ENCODE assay signal across 22 mouse cellular contexts in the genomic region with DNA sequence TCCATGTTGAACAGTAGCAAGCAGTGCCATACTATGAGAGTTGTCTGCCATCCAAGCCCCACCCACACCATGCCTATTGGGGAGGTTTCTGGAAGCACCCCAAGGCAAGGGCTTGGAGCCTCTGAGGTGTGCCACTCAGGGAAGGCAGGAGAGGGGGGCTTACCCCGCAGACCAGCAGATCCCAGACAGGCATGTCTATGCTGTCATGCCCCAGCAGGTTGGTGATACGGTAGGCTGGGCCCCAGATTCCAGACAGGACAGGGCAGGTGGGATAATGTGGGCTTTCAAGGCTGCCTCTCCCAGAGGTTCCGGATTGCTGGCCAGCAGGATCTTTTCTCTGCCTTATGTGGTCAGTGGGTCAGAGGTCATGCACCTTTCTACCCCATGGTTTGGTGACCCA.
DNase-seq lines count a peak whose midpoint lies in the region; ATAC-seq and TF ChIP-seq lines count a peak whose summit lies in the region.
"Had no signal": no experiment of that assay in that cellular context is flagged by ENCODE, and none has a peak within 500 bp of the region (broad histone marks: within the 10 kb centered on the region; RNA-seq: fewer than 3 reads in every experiment).

No protein-coding gene starts in this region.

- no peaks in the 10 kb centered on the region for H3K79me2 ChIP-seq in heart, adult 2 months (replicated peaks; ENCODE audit: control insufficient read depth, insufficient read depth, low read length)
- H3K79me2 ChIP-seq in liver, adult 2 months (ENCODE audit: control insufficient read depth, insufficient read depth, low read length): no peaks in the 10 kb centered on the region

- no peak for TF ChIP-seq EP300 in heart, adult 2 months (IDR thresholded peaks at IDR 0.05; ENCODE audit: insufficient read depth, low read depth, low read length)

- 0 out of 2 replicates have a peak overlapping the region, but pooled peaks have one; percentile 0 for H3K27ac ChIP-seq in heart, embryonic 15.5 days
- no peak overlapping the region for H3K27ac ChIP-seq in heart, adult 2 months
- H3K27ac ChIP-seq in liver, adult 2 months (replicated peaks; ENCODE audit: insufficient read depth, low read depth, low read length): no peak overlapping the region
- H3K27ac ChIP-seq in liver, embryonic 12.5 days: no peak overlapping the region
- H3K27ac ChIP-seq in limb, embryonic 13.5 days: peak overlapping the region; percentile 84; the same call in 1 of the 2 replicates
- no peak overlapping the region for H3K27ac ChIP-seq in neural tube, embryonic 15.5 days (replicated peaks)
- H3K27ac ChIP-seq: forebrain, embryonic 12.5 days; liver, embryonic 15.5 days; lung, embryonic 15.5 days; macrophage had no signal

- H3K4me1 ChIP-seq in heart, embryonic 15.5 days (replicated peaks): peaks cover 67% of the 10 kb centered on the region
- peaks cover 16% of the 10 kb centered on the region for H3K4me1 ChIP-seq in heart, adult 2 months (ENCODE audit: control insufficient read depth, insufficient read depth, low read length)
- H3K4me1 ChIP-seq in liver, adult 2 months (ENCODE audit: control insufficient read depth, insufficient read depth, low read length): no peaks in the 10 kb centered on the region
- H3K4me1 ChIP-seq in liver, embryonic 12.5 days: 0 out of 2 replicates have a peak, but pooled peaks cover 6% of the 10 kb centered on the region
- peaks cover 79% of the 10 kb centered on the region for H3K4me1 ChIP-seq in limb, embryonic 13.5 days
- peaks cover 12% of the 10 kb centered on the region for H3K4me1 ChIP-seq in neural tube, embryonic 15.5 days
- H3K4me1 ChIP-seq: liver, embryonic 15.5 days had no signal

- TF ChIP-seq POLR2A in heart, adult 2 months (IDR thresholded peaks at IDR 0.05; ENCODE audit: insufficient read depth, low read depth, low read length): no peak
- TF ChIP-seq POLR2A in liver, adult 2 months (IDR thresholded peaks at IDR 0.05; ENCODE audit: extremely low read depth, insufficient read depth, low read length): no peak

- H3K4me3 ChIP-seq in heart, embryonic 15.5 days: no peak overlapping the region
- H3K4me3 ChIP-seq in heart, adult 2 months: no peak overlapping the region
- no peak overlapping the region for H3K4me3 ChIP-seq in liver, adult 2 months (ENCODE audit: insufficient read depth, low read depth, low read length)
- no peak overlapping the region for H3K4me3 ChIP-seq in liver, embryonic 12.5 days
- H3K4me3 ChIP-seq in limb, embryonic 13.5 days: no peak overlapping the region
- no peak overlapping the region for H3K4me3 ChIP-seq in neural tube, embryonic 15.5 days (replicated peaks)
- H3K4me3 ChIP-seq: erythroblast, embryonic 14.5 days; forebrain, embryonic 12.5 days; heart, embryonic 12.5 days; hindbrain, embryonic 12.5 days; liver, embryonic 15.5 days; lung, embryonic 15.5 days had no signal

- intact Hi-C loops in heart, adult 2 months (cut with DNase I): no loop called here
- intact Hi-C loops in left cerebral cortex, postnatal 36 days (cut with DNase I): no loop called here

- TF ChIP-seq CTCF in heart, adult 2 months (IDR thresholded peaks at IDR 0.05): no peak
- no peak for TF ChIP-seq CTCF in liver, adult 2 months (IDR thresholded peaks at IDR 0.05; ENCODE audit: low read depth, low read length)

- no peak for DNase-seq in heart, adult 2 months
- DNase-seq in liver, adult 2 months (ENCODE audit: extremely low read depth, low read depth, low spot score): peak; percentile 13
- no peak for DNase-seq in left cerebral cortex, postnatal 36 days (ENCODE audit: low spot score in 2 of 2)
- DNase-seq in lung, postnatal 4 days: no peak
- DNase-seq: adrenal gland, postnatal 25 days; cerebellum, adult 8-10 months; heart, adult 11 months; heart, postnatal 14 days; kidney, adult 18-20 months; layer of hippocampus, adult 9-11 months; left cerebral cortex, postnatal 4 days had no signal

- 82% methylated on average over 3 of the region's 3 CpGs for WGBS in heart, embryonic 15.5 days
- 89% methylated on average over 3 of the region's 3 CpGs for whole genome bisulfite sequencing in heart, adult 2 months
- WGBS in liver, adult 2 months: 72% methylated on average over 3 of the region's 3 CpGs
- WGBS in liver, embryonic 12.5 days (ENCODE audit: insufficient replicate concordance): 60% methylated on average over 3 of the region's 3 CpGs
- 77% methylated on average over 3 of the region's 3 CpGs for WGBS in limb, embryonic 13.5 days
- WGBS in neural tube, embryonic 15.5 days: 79% methylated on average over 3 of the region's 3 CpGs

- no peak overlapping the region for H3K9ac ChIP-seq in heart, embryonic 15.5 days
- H3K9ac ChIP-seq in heart, adult 2 months (ENCODE audit: low read depth, low read length): no peak overlapping the region
- no peak overlapping the region for H3K9ac ChIP-seq in liver, adult 2 months (ENCODE audit: low read depth, low read length)
- H3K9ac ChIP-seq in liver, embryonic 12.5 days: no peak overlapping the region
- no peak overlapping the region for H3K9ac ChIP-seq in limb, embryonic 13.5 days
- H3K9ac ChIP-seq in neural tube, embryonic 15.5 days (replicated peaks): no peak overlapping the region
- H3K9ac ChIP-seq: forebrain, embryonic 12.5 days; heart, embryonic 12.5 days; hindbrain, embryonic 12.5 days; liver, embryonic 15.5 days; lung, embryonic 15.5 days had no signal

- ATAC-seq in heart, embryonic 15.5 days (replicated peaks; ENCODE audit: insufficient number of reproducible peaks, insufficient read depth, low FRiP score, low read depth): no peak
- no peak for ATAC-seq in liver, embryonic 12.5 days
- ATAC-seq in limb, embryonic 13.5 days (ENCODE audit: low FRiP score, low read depth): no peak
- no peak for ATAC-seq in neural tube, embryonic 15.5 days (ENCODE audit: low FRiP score)

- no peak overlapping the region for H3K4me2 ChIP-seq in heart, embryonic 15.5 days
- no peak overlapping the region for H3K4me2 ChIP-seq in liver, embryonic 12.5 days
- H3K4me2 ChIP-seq in limb, embryonic 13.5 days (replicated peaks): peak overlapping the region; percentile 69
- no peak overlapping the region for H3K4me2 ChIP-seq in neural tube, embryonic 15.5 days
- H3K4me2 ChIP-seq: forebrain, embryonic 12.5 days; liver, embryonic 15.5 days; lung, embryonic 15.5 days had no signal

- no peaks in the 10 kb centered on the region for H3K36me3 ChIP-seq in heart, embryonic 15.5 days
- no peaks in the 10 kb centered on the region for H3K36me3 ChIP-seq in heart, adult 2 months (ENCODE audit: control insufficient read depth, insufficient read depth, low read length)
- H3K36me3 ChIP-seq in liver, adult 2 months (ENCODE audit: control insufficient read depth, insufficient read depth, low read length): no peaks in the 10 kb centered on the region
- H3K36me3 ChIP-seq in liver, embryonic 12.5 days: no peaks in the 10 kb centered on the region
- H3K36me3 ChIP-seq in limb, embryonic 13.5 days: no peaks in the 10 kb centered on the region
- no peaks in the 10 kb centered on the region for H3K36me3 ChIP-seq in neural tube, embryonic 15.5 days
- H3K36me3 ChIP-seq: forebrain, embryonic 12.5 days; heart, embryonic 12.5 days; hindbrain, embryonic 12.5 days; liver, embryonic 15.5 days; lung, embryonic 15.5 days had no signal

- H3K27me3 ChIP-seq in heart, embryonic 15.5 days: no peaks in the 10 kb centered on the region; the same call in 1 of the 2 replicates
- H3K27me3 ChIP-seq in heart, adult 2 months (ENCODE audit: control insufficient read depth, insufficient read depth, low read length): no peaks in the 10 kb centered on the region
- 0 out of 2 replicates have a peak, but pooled peaks cover 2% of the 10 kb centered on the region for H3K27me3 ChIP-seq in liver, adult 2 months (ENCODE audit: control insufficient read depth, insufficient read depth, low read length)
- peaks cover 46% of the 10 kb centered on the region for H3K27me3 ChIP-seq in liver, embryonic 12.5 days (replicated peaks)
- H3K27me3 ChIP-seq in limb, embryonic 13.5 days: no peaks in the 10 kb centered on the region
- no peaks in the 10 kb centered on the region; the same call in 1 of the 2 replicates for H3K27me3 ChIP-seq in neural tube, embryonic 15.5 days (replicated peaks)
- H3K27me3 ChIP-seq: forebrain, embryonic 12.5 days; hindbrain, embryonic 12.5 days; liver, embryonic 15.5 days; lung, embryonic 15.5 days had no signal

- no peaks in the 10 kb centered on the region for H3K9me3 ChIP-seq in heart, embryonic 15.5 days (replicated peaks)
- H3K9me3 ChIP-seq in liver, embryonic 12.5 days (replicated peaks): no peaks in the 10 kb centered on the region
- H3K9me3 ChIP-seq in limb, embryonic 13.5 days: no peaks in the 10 kb centered on the region
- no peaks in the 10 kb centered on the region for H3K9me3 ChIP-seq in neural tube, embryonic 15.5 days (replicated peaks)
- H3K9me3 ChIP-seq: forebrain, embryonic 12.5 days; heart, embryonic 12.5 days; hindbrain, embryonic 12.5 days; liver, embryonic 15.5 days; lung, embryonic 15.5 days had no signal

Comparison
In these comparisons a context has a peak if more than half of its experiments do, and no peak if none do; other contexts are left out.
1. H3K27ac ChIP-seq: peak in heart, embryonic 15.5 days (single experiment) and limb, embryonic 13.5 days (single experiment); none in heart, adult 2 months (single experiment), liver, adult 2 months (single experiment), liver, embryonic 12.5 days (single experiment) and neural tube, embryonic 15.5 days (single experiment).